Mouse (Mus musculus) lung, embryonic 14.5 days (tissue): ENCODE data around the gene Tgtp2. TPM values are rescaled to one million over a fixed set of nuclear protein-coding genes. Genes with fewer than 3 reads are reported as not detected.
"Not testable (repeated sequence)": the region's sequence is repeated elsewhere in the genome, so short reads cannot be mapped to it uniquely, and the experiment has no call there.

Experiments used
- ATAC-seq: fragments of 200-750 bp; cut with Nextera tagmentation; 2 replicates; pipeline ENCODE4 v1.8.0; 2017; ENCODE audit warnings: mild to moderate bottlenecking, moderate TSS enrichment, moderate library complexity; ENCODE audit not compliant: insufficient read depth
- DNase-seq: peaks from one replicate; pipeline ENCODE4 v3.0.0-alpha.2; 2015
- H3K27ac ChIP-seq: fragments of 300-500 bp; sonication (generic); 2 replicates; pipeline ENCODE4 v1.5.1; 2014; ENCODE audit warnings: low read depth, mild to moderate bottlenecking, moderate library complexity
- H3K27me3 ChIP-seq: fragments of 300-500 bp; sonication (generic); 2 replicates; pipeline ENCODE4 v1.6.1; 2014; ENCODE audit warnings: low read length, control low read depth; ENCODE audit not compliant: insufficient read depth
- H3K36me3 ChIP-seq: fragments of 300-500 bp; sonication (generic); 2 replicates; pipeline ENCODE4 v1.6.1; 2014; ENCODE audit warnings: control low read depth; ENCODE audit not compliant: insufficient read depth
- H3K4me1 ChIP-seq: fragments of 300-500 bp; sonication (generic); 2 replicates; pipeline ENCODE4 v1.6.1; 2014; ENCODE audit warnings: antibody characterized with exemption, control low read depth; ENCODE audit not compliant: insufficient read depth
- H3K4me2 ChIP-seq: fragments of 300-500 bp; sonication (generic); 2 replicates; pipeline ENCODE4 v1.6.1; 2014; ENCODE audit warnings: mild to moderate bottlenecking
- H3K4me3 ChIP-seq: fragments of 300-500 bp; sonication (generic); 2 replicates; pipeline ENCODE4 v1.5.1; 2014; ENCODE audit warnings: low read depth, low read length
- H3K9ac ChIP-seq: fragments of 300-500 bp; sonication (generic); 2 replicates; pipeline ENCODE4 v1.6.1; 2014
- H3K9me3 ChIP-seq: fragments of 300-500 bp; sonication (generic); 2 replicates; pipeline ENCODE4 v1.6.1; 2016; ENCODE audit warnings: low read depth, low read length, control low read depth
- CTCF ChIP-seq: IDR thresholded peaks from 2 replicates; pipeline ENCODE4 v1.5.1; 2016; ENCODE audit warnings: antibody characterized with exemption, low read depth
- WGBS: fragments of 180-500 bp; shearing (Covaris S2); extraction: QIAGEN DNeasy Blood & Tissue Kit; methylation state at CpG from one replicate; pipeline ENCODE4 v1.1.7; 2014; 5-methylcytosine and 5-hydroxymethylcytosine counted together
- polyA plus RNA-seq: library from polyadenylated mRNA; unstranded; fragments of >200 nt; fragmentation: Nextera tagmentation; extraction: Ambion mirVana; gene quantifications from 2 replicates; pipeline ENCODE4 v1.2.1, GENCODE M21; 2014

The Tgtp2 gene
- 0.09 and 0.16 TPM in 2 replicates for polyA plus RNA-seq

DNA sequence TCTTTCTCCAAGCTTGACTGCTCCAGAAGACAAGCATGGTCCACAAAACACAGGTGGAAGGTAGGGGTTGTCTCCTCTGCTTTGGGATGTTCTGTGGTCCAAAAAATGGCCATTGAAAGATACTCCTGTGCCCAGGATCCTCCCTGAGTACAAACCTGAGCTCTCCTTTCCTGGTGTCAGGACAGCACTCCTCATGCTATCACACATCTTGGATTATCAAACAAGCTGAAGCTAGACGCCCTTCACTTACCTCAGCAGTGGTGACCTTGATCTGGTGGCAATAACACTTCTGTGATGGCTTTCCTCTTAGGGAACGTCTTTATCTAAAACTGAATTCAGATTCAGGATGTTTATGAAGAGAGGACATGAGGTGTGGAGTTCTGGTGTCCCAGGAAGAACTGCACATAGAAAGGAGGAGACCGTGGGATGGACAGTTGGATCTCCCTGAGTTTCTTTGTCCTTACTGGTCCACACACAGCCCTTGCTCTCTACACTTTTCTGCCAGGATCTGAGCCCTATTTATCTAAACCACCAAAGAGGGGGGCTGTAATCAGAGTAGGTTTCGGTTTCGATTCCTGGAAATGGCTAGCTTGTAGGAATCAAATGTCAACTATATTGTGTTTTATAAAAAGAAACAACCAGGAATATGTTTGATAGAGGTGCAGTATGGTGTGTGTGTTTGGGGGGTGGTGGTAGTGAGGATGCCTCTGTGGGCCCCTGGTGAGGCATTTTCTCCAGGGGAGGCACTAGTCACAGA, at the start of gene Tgtp2:
Gene Tgtp2, minus strand, starts transcription at position 494 of the 757 bp plus-strand sequence.
- not testable (repeated sequence) for DNase-seq, H3K27ac ChIP-seq, H3K27me3 ChIP-seq, H3K4me2 ChIP-seq, H3K9me3 ChIP-seq, H3K9ac ChIP-seq, H3K4me3 ChIP-seq, ATAC-seq, H3K4me1 ChIP-seq, H3K36me3 ChIP-seq
- WGBS: 67% methylated on average over 5 of the region's 5 CpGs

DNA sequence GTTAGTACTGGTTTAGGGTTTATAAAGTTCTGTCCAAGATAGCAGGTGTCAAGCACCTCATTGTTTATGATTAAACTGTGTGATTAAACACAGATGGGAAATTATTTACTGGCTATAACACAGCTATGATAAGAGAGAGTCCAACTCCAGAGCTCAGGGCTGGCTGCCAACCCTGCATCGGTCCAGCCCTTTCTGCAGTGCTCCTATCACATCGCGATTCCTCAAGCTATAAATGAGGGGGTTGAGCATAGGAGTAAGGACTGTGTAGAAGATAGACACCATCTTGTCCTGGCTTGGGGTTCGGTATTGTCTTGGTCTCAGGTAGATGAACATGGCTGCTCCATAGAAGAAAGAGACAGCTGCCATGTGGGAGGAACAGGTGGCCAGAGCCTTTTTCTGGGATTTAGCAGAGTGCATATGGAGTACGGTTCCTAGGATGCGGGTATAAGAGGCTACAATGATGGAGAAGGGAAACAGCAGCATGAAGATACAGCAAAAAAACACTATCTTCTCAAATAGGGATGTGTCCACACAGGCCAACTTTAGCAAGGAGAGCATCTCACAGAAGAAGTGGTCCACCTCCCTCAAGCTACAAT, 48.7 kb upstream of the Tgtp2 start:
- peak; percentile 77; the same call in 1 of the 2 replicates for ATAC-seq
- 64% methylated on average over 6 of the region's 6 CpGs for WGBS
- no peaks in the 10 kb centered on the region for H3K9me3 ChIP-seq

DNA sequence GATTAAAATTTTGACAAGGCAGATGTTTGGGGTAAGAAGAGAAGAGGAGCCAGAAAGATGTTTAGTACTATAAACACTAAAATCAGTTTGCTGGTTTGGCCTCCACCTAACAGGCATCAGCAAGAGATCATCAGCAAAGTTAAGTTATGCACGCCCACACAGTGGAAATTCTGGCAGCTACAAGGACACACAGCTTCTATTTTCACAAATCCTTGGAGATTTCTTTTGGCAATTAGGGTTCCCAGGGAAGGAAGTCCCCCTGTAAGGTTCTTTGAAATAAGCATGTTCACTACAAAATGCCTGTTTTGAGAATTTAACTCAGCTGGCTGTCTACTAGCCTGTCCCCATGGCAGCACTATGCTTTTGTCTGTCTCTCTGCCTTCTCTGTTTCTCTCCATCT, 47.0 kb upstream of the Tgtp2 start:
- WGBS: 65% methylated on average over 1 of the region's 1 CpGs
- H3K27me3 ChIP-seq: no peaks in the 10 kb centered on the region
- no peak for TF ChIP-seq CTCF
- H3K4me2 ChIP-seq: no peak overlapping the region
- H3K36me3 ChIP-seq: no peaks in the 10 kb centered on the region
- H3K9me3 ChIP-seq: no peaks in the 10 kb centered on the region
- H3K9ac ChIP-seq: no peak overlapping the region
- DNase-seq: no peak
- ATAC-seq: no peak
- no peak overlapping the region for H3K4me3 ChIP-seq
- H3K27ac ChIP-seq: no peak overlapping the region
- H3K4me1 ChIP-seq: no peaks in the 10 kb centered on the region

More for the DNA sequence above, 48.7 kb upstream of the Tgtp2 start:
- Histone ChIP-seq H3K36me3 (no peaks in the 10 kb centered on the region), H3K27me3 (no peaks in the 10 kb centered on the region), H3K4me3 (no peak overlapping the region), H3K4me1 (no peaks in the 10 kb centered on the region), H3K4me2 (no peak overlapping the region), H3K27ac (no peak overlapping the region), H3K9ac (no peak overlapping the region)
- peak; percentile 68 for DNase-seq
- TF ChIP-seq CTCF: no peak

DNA sequence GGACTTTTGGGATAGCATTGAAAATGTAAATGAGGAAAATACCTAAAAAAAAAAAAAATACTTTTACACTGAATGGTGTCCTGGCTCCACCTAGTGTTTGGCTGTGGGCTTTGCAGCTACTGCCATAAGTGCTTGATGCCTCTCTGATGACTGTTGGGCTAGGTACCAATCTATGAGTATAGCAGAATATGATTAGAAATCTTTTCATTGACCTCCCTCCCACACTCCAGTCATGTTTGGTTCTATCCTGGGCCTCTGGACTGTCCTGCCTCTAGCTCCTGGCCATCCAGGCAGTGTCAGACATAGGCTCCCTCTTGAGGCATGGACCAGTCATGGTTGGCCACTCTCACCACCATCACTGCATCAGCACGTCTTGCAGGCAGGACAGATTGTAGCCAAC, 44.8 kb upstream of the Tgtp2 start:
- TF ChIP-seq CTCF: peak; percentile 70
- no peaks in the 10 kb centered on the region for H3K27me3 ChIP-seq
- H3K36me3 ChIP-seq: no peaks in the 10 kb centered on the region
- H3K27ac ChIP-seq: no peak overlapping the region
- no peaks in the 10 kb centered on the region for H3K9me3 ChIP-seq
- no peak overlapping the region for H3K9ac ChIP-seq
- no peak overlapping the region for H3K4me2 ChIP-seq
- DNase-seq: peak; percentile 75
- H3K4me1 ChIP-seq: no peaks in the 10 kb centered on the region
- no peak for ATAC-seq
- H3K4me3 ChIP-seq: no peak overlapping the region
- WGBS: 28% methylated on average over 1 of the region's 1 CpGs

DNA sequence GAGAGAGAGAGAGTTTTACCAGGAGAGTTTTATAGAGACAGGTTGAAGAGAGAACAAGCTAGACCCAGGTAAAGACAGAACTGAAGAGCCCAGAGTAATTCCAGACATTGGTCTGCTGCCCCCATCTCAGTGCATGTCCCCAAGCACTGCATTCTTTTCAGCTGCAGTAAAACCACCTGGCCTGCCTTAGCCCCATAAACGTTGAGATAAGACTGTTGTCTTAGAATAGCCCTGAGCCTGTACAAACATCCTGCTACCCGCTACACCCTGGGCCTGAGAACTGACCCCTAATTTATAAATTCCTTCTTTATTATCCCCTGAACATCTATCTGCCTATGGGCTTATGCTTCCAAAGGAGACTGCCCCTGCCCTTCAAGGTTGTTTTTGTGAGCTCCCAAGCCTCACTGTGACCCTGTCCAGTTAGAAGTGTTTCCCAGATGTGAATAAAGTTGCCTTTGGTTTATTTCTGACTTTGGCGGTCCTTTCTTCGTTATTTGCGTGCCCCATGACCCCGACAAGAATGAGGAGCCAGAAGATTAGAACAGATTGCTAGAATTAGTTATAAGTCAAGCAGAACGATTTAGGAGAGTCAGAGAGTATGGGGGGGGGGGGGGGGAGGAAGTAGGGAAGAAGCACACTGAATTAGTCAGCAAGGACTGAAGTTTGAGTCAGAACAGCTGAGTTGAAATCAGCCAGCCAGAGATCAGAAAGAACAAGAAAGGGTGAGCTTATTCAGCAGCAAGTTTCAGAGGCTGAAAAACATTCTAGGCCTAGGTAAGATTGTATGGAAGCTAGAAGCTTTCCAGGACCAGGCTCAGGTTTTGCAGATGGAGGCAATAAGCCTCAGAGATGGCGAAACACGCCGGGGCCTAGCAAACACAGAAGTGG, 43.9 kb upstream of the Tgtp2 start:
- Histone ChIP-seq H3K9ac (no peak overlapping the region), H3K4me1 (no peaks in the 10 kb centered on the region), H3K27ac (no peak overlapping the region), H3K9me3 (no peaks in the 10 kb centered on the region), H3K4me2 (no peak overlapping the region), H3K36me3 (no peaks in the 10 kb centered on the region), H3K27me3 (no peaks in the 10 kb centered on the region), H3K4me3 (no peak overlapping the region)
- ATAC-seq (no peak), DNase-seq (no peak)
- 56% methylated on average over 10 of the region's 10 CpGs for WGBS
- no peak for TF ChIP-seq CTCF

DNA sequence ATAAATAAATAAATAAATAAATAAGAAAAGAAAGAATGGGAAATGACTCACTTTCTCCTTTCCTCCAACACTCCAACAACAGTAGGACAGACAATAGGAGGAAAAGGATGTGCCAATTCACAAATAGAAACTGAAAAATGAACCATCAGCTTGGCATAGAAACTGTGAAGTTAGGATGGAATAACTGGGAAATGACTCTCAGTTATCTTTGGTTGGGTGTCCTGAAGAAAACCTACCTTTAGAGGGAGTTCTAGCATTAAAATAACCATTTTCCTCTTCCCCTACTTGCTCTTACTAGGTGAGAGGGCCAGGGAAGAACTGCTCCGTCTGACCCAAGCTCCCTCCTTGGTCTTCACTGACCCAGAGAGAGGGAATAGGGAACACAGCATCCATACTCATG, 41.7 kb upstream of the Tgtp2 start:
- Histone ChIP-seq H3K9me3 (no peaks in the 10 kb centered on the region), H3K27me3 (no peaks in the 10 kb centered on the region), H3K4me1 (no peaks in the 10 kb centered on the region), H3K4me2 (no peak overlapping the region), H3K27ac (no peak overlapping the region), H3K36me3 (no peaks in the 10 kb centered on the region), H3K9ac (no peak overlapping the region), H3K4me3 (no peak overlapping the region)
- ATAC-seq (no peak), DNase-seq (no peak)
- WGBS: 63% methylated on average over 1 of the region's 1 CpGs
- TF ChIP-seq CTCF: no peak

DNA sequence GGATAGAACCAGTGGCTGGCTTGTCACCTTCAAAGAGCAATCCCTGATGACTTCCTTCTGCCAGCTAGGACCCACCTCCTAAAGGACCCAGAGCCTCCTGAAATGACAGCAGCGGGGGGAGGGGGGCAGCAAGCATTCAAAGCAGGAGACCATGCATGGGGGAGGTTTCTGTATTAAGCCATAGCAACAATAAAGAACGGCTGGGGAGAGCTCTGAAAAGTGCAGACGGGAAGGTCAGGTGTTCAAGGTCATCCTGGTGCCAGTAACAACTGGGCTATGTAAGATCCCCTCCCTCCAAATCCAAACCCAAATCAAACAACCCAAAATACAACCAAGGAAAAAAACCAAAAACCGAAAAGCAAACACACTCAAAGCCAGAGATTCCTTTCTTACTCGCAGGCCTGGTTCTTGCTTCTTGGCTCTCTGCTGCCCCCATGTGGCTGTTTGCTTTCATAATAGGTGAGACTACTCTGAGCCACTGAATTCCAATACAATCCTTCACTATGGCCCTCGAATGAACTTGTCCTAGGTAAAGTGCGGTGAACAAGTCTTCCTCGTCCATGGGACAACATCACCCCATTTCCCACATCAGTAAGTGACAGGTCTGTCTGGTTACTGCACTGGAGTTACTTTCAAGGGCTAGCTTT, 39.2 kb upstream of the Tgtp2 start:
- 10% methylated on average over 8 of the region's 8 CpGs for WGBS
- Histone ChIP-seq H3K9ac (no peak overlapping the region), H3K4me2 (no peak overlapping the region)

More for the DNA sequence above, 39.2 kb upstream of the Tgtp2 start:
- H3K36me3 ChIP-seq: no peaks in the 10 kb centered on the region
- no peak overlapping the region for H3K4me3 ChIP-seq
- no peaks in the 10 kb centered on the region for H3K4me1 ChIP-seq
- peak; percentile 77 for ATAC-seq
- no peaks in the 10 kb centered on the region for H3K9me3 ChIP-seq
- TF ChIP-seq CTCF: peak; percentile 92
- H3K27me3 ChIP-seq: no peaks in the 10 kb centered on the region
- no peak overlapping the region for H3K27ac ChIP-seq
- DNase-seq: peak; percentile 95
